Mouse (Mus musculus) bone marrow, adult 2 months (tissue): ENCODE data around the gene Gm10719. TPM values are rescaled to one million over a fixed set of nuclear protein-coding genes. Genes with fewer than 3 reads are reported as not detected.
"Not testable (repeated sequence)": the region's sequence is repeated elsewhere in the genome, so short reads cannot be mapped to it uniquely, and the experiment has no call there.

Experiments
- H3K27ac ChIP-seq: fragments of 200-500 bp; 2 replicates; pipeline ENCODE4 v1.5.1; 2012; ENCODE audit warnings: low read depth, mild to moderate bottlenecking, control low read depth, inconsistent platforms, low read length; ENCODE audit not compliant: control insufficient read depth, poor library complexity, insufficient read depth
- H3K4me1 ChIP-seq: fragments of 200-500 bp; 2 replicates; pipeline ENCODE4 v1.6.1; 2011; ENCODE audit warnings: low read length; ENCODE audit not compliant: control insufficient read depth, insufficient read depth
- H3K4me3 ChIP-seq: fragments of 200-500 bp; replicated peaks from 2 replicates; pipeline ENCODE3; 2011; ENCODE audit warnings: mild to moderate bottlenecking, low read depth, low read length, control low read depth; ENCODE audit not compliant: control insufficient read depth
- WGBS: fragments of 180-500 bp; shearing (Covaris S2); methylation state at CpG from one replicate; pipeline ENCODE4 v1.1.7; 2018; 5-methylcytosine and 5-hydroxymethylcytosine counted together
- polyA plus RNA-seq: library from polyadenylated mRNA; stranded (reverse); fragments of >200 nt; gene quantifications from 2 replicates; pipeline ENCODE4 v1.2.4, GENCODE M21; 2011; ENCODE audit warnings: low replicate concordance; ENCODE audit not compliant: missing spikeins, insufficient read depth, insufficient read length

Gene Gm10719
- polyA plus RNA-seq, 1 experiment: 148 TPM

DNA sequence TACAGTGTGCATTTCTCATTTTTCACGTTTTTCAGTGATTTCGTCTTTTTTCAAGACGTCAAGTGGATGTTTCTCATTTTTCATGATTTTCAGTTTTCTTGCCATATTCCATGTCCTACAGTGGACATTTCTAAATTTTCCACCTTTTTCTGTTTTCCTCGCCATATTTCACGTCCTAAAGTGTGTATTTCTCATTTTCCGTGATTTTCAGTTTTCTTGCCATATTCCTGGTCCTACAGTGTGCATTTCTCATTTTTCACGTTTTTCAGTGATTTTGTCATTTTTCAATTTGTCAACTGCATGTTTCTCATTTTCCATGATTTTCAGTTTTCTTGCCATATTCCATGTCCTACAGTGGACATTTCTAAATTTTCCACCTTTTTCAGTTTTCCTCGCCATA lies 17.1 kb downstream of the Gm10719 start, which contains the start of gene Gm17535:
Gene Gm17535 (plus strand): TSS at position 301 of the 400 bp plus-strand sequence.
- WGBS: 80% methylated on average over 1 of the region's 8 CpGs
- not testable (repeated sequence) for H3K4me3 ChIP-seq, H3K4me1 ChIP-seq, H3K27ac ChIP-seq

DNA sequence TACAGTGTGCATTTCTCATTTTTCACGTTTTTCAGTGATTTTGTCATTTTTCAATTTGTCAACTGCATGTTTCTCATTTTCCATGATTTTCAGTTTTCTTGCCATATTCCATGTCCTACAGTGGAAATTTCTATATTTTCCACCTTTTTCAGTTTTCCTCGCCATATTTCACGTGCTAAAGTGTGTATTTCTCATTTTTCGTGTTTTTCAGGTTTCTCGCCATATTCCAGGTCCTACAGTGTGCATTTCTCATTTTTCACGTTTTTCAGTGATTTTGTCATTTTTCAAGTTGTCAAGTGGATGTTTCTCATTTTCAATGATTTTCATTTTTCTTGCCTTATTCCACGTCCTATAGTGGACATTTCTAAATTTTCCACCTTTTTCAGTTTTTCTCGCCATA lies 19.4 kb downstream of the Gm10719 start, which contains the start of gene Gm10715:
Gene Gm10715 (plus strand): TSS at position 301 of the 400 bp plus-strand sequence.
- 75% methylated on average over 8 of the region's 8 CpGs for WGBS
- not testable (repeated sequence) for H3K27ac ChIP-seq, H3K4me3 ChIP-seq, H3K4me1 ChIP-seq

DNA sequence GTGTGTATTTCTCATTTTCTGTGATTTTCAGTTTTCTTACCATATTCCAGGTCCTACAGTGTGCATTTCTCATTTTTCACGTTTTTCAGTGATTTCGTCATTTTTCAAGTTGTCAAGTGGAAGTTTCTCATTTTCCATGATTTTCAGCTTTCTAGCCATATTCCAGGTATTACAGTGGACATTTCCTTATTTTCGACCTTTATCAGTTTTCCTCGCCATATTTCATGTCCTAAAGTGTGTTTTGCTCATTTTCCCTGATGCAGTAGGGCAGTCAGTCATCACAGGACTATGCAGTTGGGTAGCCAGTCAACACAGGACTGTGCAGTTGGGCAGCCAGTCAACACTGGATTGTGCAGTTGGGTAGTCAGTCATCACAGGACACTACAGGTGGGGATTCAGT lies 21.0 kb downstream of the Gm10719 start:
- H3K4me1 ChIP-seq, H3K27ac ChIP-seq, H3K4me3 ChIP-seq: not testable (repeated sequence)
- WGBS: 61% methylated on average over 4 of the region's 4 CpGs

Other genes starting within 250 kb of the Gm10719 start
- gene Gm10722, start 16.5 kb upstream of the Gm10719 start, polyA plus RNA-seq: 8.7 and 13.6 TPM in 2 replicates
- gene Gm11168, start 14.1 kb upstream of the Gm10719 start, polyA plus RNA-seq: 143 and 256 TPM in 2 replicates
- gene Gm10721, start 4.3 kb upstream of the Gm10719 start, polyA plus RNA-seq: not detected in 2 replicates
- gene Gm10720, start 1.8 kb upstream of the Gm10719 start, polyA plus RNA-seq: not detected in 2 replicates
- gene Gm10718, start 6.1 kb downstream of the Gm10719 start, polyA plus RNA-seq: 3.9 and 14.1 TPM in 2 replicates
- gene Gm10717, start 8.0 kb downstream of the Gm10719 start, polyA plus RNA-seq: 69.8 and 213 TPM in 2 replicates
- gene Gm17535, start 17.2 kb downstream of the Gm10719 start, polyA plus RNA-seq: 2.3 TPM in 1 of 2 replicates, not detected in the other
- gene Gm10715, start 19.5 kb downstream of the Gm10719 start, polyA plus RNA-seq: 7.2 and 33.9 TPM in 2 replicates